Mouse (Mus musculus) MEL (cell line): ENCODE results near the gene Garem2.

Source experiments
- MEF2A ChIP-seq: IDR thresholded peaks from 2 replicates; pipeline ENCODE4 v1.6.1; 2014; ENCODE audit warnings: low read depth, mild to moderate bottlenecking, inconsistent platforms, low read length, improper control_type of control experiment; ENCODE audit not compliant: poor library complexity, insufficient replicate concordance, severe bottlenecking; ENCODE audit errors: extremely low read depth
- TCF12 ChIP-seq: IDR thresholded peaks from 2 replicates; pipeline ENCODE4 v1.6.1; 2014; ENCODE audit warnings: low read depth, mild to moderate bottlenecking, inconsistent platforms, low read length, improper control_type of control experiment, moderate library complexity

DNA sequence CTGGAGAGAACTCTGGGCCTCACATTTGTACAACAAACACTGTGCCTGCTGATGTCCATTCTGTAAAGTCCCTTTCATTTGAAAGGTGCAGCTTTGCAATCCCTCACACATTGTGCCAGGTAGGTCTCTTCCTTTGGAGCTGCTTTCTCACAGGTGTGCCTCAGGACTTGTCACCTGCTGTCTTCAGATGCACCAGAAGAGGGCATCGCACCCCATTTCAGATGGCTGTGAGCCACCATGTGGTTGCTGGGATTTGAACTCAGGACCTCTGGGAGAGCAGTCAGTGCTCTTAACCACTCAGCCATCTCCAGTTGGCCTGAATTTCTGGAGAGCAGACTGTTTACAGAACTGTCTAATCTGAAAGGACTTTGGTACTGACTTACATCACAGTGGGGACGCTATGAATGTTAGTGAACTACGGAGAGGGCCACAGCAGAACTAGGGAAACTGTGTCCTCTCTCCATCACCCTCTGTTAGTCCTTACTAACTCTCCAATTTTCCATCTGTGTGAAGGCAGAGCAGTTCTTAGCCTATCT, 7.6 kb downstream of the Garem2 start:
- TF ChIP-seq TCF12 (no peak), MEF2A (no peak)
